Mouse (Mus musculus): ENCODE results near the gene Tm9sf4. TPM values are rescaled to one million over a fixed set of nuclear protein-coding genes. Genes with fewer than 3 reads are reported as not detected.

Tm9sf4 gene
- polyA plus RNA-seq, 1 experiment = 43.4 TPM

DNA sequence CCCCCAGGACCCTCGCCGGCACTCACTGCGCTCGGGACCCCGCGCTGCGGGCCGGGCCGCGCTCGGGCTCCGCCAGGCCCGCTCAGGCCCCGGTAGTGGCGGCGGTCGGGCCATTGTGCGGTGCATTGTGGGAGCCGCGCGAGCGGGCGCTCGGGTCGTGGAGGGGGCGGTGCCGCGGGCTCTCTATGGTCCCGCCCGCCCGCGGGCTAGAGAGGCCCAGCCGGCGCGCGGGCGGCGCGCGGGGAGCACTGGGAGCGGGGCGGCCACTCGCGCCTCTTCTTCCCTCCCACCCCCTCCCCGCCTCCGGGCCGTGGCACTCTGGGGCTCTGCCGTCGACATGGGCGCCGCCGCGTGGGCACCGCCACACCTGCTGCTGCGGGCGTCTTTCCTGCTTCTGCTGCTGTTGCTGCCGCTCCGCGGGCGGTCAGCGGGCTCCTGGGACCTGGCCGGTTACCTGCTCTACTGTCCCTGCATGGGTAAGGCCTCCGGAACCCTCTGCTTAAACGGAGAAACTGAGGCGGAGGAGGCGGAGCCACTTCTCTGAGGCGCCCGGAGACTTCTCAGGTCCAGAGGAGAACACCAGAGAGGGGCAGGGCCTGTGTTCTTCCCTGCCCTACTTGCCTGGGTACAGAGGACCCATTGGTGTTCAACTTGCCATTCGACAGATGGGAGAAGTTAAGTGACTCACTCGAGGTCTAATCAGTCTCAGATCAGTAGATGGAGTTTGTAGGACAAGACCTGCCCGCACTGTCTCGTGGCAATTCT, 80.3 kb downstream of the Tm9sf4 start, which contains the start of the genes Plagl2 and Pofut1:
TSS of gene Plagl2 (minus strand) at position 177 of the 765 bp plus-strand sequence.
TSS of gene Pofut1 (plus strand) at position 284 of the 765 bp plus-strand sequence.
- Histone ChIP-seq H3K36me3 (ENCODE audit: control insufficient read depth, insufficient read depth) (peaks cover 20% of the 10 kb centered on the region), H3K27me3 (ENCODE audit: control insufficient read depth, insufficient read depth, insufficient read length) (no peaks in the 10 kb centered on the region), H3K4me3 (ENCODE audit: insufficient read depth, poor library complexity, severe bottlenecking) (peak within 1 kb of the TSS; percentile 83), H3K79me3 (ENCODE audit: low read depth) (peaks cover 37% of the 10 kb centered on the region), H3ac (ENCODE audit: control insufficient read depth, insufficient read length, low read depth) (peak within 1 kb of the TSS; percentile 72), H3K79me2 (ENCODE audit: control insufficient read depth, insufficient read depth) (peaks cover 71% of the 10 kb centered on the region)
- TF ChIP-seq USF1 (IDR thresholded peaks at IDR 0.05; ENCODE audit: low read depth) (no peak), CTCF (IDR thresholded peaks at IDR 0.05; ENCODE audit: control insufficient read depth, insufficient read depth, insufficient read length) (peak; percentile 36)

DNA sequence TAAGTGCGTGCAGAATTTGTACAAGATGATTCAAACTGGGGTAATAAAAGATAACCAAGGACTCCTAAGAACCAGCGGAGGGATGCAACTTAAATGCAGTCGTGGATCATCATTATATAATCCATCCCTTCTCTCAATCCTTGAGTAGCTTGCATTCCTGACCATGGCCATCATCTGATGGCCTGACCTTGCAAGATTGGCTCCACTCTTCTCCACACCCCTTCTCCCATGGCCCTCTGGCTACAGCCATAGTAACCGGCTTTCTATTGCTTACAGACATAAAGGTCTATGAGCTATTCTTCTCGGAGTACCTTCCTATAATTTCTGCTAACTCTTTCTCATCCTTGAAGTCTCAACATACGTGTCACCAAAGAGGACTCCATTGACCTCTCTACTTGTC, 81.1 kb downstream of the Tm9sf4 start:
- Histone ChIP-seq H3K36me3 (ENCODE audit: control insufficient read depth, insufficient read depth) (peaks cover 20% of the 10 kb centered on the region), H3ac (ENCODE audit: control insufficient read depth, insufficient read length, low read depth) (peak overlapping the region; percentile 3), H3K79me2 (ENCODE audit: control insufficient read depth, insufficient read depth) (peaks cover 64% of the 10 kb centered on the region), H3K27me3 (ENCODE audit: control insufficient read depth, insufficient read depth, insufficient read length) (no peaks in the 10 kb centered on the region), H3K79me3 (ENCODE audit: low read depth) (peaks cover 33% of the 10 kb centered on the region), H3K4me3 (ENCODE audit: insufficient read depth, poor library complexity, severe bottlenecking) (peak overlapping the region; percentile 83)
- TF ChIP-seq CEBPB (IDR thresholded peaks at IDR 0.05; ENCODE audit: low read depth) (no peak), MYOG (IDR thresholded peaks at IDR 0.05; ENCODE audit: control insufficient read depth, extremely low read depth, insufficient read length) (no peak), CTCF (IDR thresholded peaks at IDR 0.05; ENCODE audit: control insufficient read depth, insufficient read depth, insufficient read length) (no peak), MAX (IDR thresholded peaks at IDR 0.05) (no peak), MYOD1 (IDR thresholded peaks at IDR 0.05; ENCODE audit: control insufficient read depth, insufficient read length, low read depth) (no peak), FOSL1 (IDR thresholded peaks at IDR 0.05; ENCODE audit: insufficient read depth, low read length, poor library complexity, severe bottlenecking) (no peak), USF1 (IDR thresholded peaks at IDR 0.05; ENCODE audit: low read depth) (no peak)

DNA sequence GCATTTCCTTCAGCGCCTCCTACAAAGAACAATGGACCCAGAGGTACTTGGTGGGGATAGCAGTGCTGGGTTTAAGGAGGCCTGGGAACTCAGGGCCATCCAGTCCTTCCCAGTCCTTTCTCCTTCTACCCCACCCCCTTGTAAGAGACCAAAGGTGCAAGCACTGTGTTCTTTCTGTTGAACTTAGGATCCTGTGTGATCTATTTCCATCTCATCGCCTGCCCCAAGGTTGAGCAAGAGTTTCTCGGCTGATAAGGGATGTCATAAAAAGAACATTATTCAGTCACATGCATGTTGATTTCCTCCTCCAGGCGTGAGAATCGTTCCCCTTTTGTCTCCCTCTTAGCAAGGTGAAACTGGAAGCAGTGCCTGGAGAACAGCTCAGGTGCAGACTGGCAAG, 88.6 kb downstream of the Tm9sf4 start:
- TF ChIP-seq FOSL1 (IDR thresholded peaks at IDR 0.05; ENCODE audit: insufficient read depth, low read length, poor library complexity, severe bottlenecking) (no peak), USF1 (IDR thresholded peaks at IDR 0.05; ENCODE audit: low read depth) (no peak), CTCF (IDR thresholded peaks at IDR 0.05; ENCODE audit: control insufficient read depth, insufficient read depth, insufficient read length) (no peak), CEBPB (IDR thresholded peaks at IDR 0.05; ENCODE audit: low read depth) (no peak), MYOD1 (IDR thresholded peaks at IDR 0.05; ENCODE audit: control insufficient read depth, insufficient read length, low read depth) (no peak), MAX (IDR thresholded peaks at IDR 0.05) (no peak), MYOG (IDR thresholded peaks at IDR 0.05; ENCODE audit: control insufficient read depth, extremely low read depth, insufficient read length) (no peak)
- Histone ChIP-seq H3K27me3 (ENCODE audit: control insufficient read depth, insufficient read depth, insufficient read length) (no peaks in the 10 kb centered on the region), H3K79me2 (ENCODE audit: control insufficient read depth, insufficient read depth) (no peaks in the 10 kb centered on the region), H3ac (ENCODE audit: control insufficient read depth, insufficient read length, low read depth) (no peak overlapping the region), H3K36me3 (ENCODE audit: control insufficient read depth, insufficient read depth) (peaks cover 47% of the 10 kb centered on the region), H3K79me3 (ENCODE audit: low read depth) (no peaks in the 10 kb centered on the region), H3K4me3 (ENCODE audit: insufficient read depth, poor library complexity, severe bottlenecking) (no peak overlapping the region)

DNA sequence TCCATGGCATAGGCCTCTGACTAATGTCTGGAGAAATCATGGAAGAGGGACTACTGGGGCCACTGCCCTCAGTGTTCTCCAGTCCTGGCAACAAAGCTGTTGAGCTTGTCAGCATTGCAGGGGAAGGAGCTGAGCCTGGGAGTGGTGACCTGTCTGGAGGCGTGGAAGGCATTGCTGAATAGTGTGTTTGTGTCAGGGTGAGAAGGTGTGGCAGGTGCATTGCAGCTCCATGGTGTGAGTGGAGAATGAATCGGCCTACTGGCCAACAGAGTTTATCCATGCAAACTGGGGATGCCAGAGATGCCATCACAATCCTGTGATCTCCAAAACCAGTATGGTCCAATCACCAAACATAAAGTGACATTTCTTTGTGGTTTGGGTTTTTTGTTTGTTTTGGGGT, 95.5 kb downstream of the Tm9sf4 start:
- Histone ChIP-seq H3K79me3 (ENCODE audit: low read depth) (no peaks in the 10 kb centered on the region), H3ac (ENCODE audit: control insufficient read depth, insufficient read length, low read depth) (no peak overlapping the region), H3K36me3 (ENCODE audit: control insufficient read depth, insufficient read depth) (peaks cover 23% of the 10 kb centered on the region), H3K79me2 (ENCODE audit: control insufficient read depth, insufficient read depth) (no peaks in the 10 kb centered on the region), H3K27me3 (ENCODE audit: control insufficient read depth, insufficient read depth, insufficient read length) (no peaks in the 10 kb centered on the region), H3K4me3 (ENCODE audit: insufficient read depth, poor library complexity, severe bottlenecking) (no peak overlapping the region)
- no peak for TF ChIP-seq MYOG (IDR thresholded peaks at IDR 0.05; ENCODE audit: control insufficient read depth, extremely low read depth, insufficient read length)
- no peak for TF ChIP-seq MYOD1 (IDR thresholded peaks at IDR 0.05; ENCODE audit: control insufficient read depth, insufficient read length, low read depth)
- no peak for TF ChIP-seq MAX (IDR thresholded peaks at IDR 0.05)
- TF ChIP-seq USF1 (IDR thresholded peaks at IDR 0.05; ENCODE audit: low read depth) = no peak
- TF ChIP-seq CTCF (IDR thresholded peaks at IDR 0.05; ENCODE audit: control insufficient read depth, insufficient read depth, insufficient read length) = no peak
- no peak for TF ChIP-seq CEBPB (IDR thresholded peaks at IDR 0.05; ENCODE audit: low read depth)
- no peak for TF ChIP-seq FOSL1 (IDR thresholded peaks at IDR 0.05; ENCODE audit: insufficient read depth, low read length, poor library complexity, severe bottlenecking)

DNA sequence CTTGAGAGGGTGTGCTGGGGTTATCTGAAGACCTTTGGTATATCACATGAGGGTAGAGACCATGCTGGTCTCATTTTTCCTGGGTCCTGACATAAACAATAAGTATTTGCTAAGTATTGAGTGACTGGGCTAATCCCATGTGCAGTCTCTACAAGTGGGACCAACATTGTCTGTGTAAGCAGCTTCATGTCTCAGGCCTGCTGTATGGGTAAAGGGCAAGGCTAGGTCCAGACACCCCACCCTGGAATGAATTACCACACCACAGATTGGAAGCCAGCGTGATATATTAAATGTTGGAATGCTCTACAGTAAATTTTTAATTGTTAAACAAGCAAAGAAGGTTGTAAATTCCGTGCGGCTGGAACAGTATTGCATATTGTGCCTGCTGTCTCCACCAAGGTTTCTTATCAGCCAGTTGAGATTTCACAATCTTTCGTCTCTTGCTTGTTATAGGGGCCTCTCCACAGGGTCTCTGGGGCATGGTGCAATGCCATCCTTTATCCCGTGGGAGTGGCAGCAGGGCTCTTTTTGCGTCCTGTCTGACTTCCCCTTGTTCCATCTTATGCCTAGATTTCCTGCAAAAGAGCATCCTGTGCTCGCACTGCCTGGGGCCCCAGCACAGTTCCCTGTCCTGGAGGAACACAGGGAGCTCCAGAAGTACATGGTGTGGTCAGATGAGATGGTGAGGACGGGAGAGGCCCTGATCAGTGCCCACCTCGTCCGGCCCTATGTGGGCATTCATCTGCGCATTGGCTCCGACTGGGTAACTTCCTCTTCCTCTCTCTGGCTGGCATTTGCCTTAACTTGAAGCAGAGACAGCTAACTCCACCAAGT, 98.1 kb downstream of the Tm9sf4 start:
- H3K27me3 ChIP-seq (ENCODE audit: control insufficient read depth, insufficient read depth, insufficient read length) = no peaks in the 10 kb centered on the region
- H3ac ChIP-seq (ENCODE audit: control insufficient read depth, insufficient read length, low read depth) = no peak overlapping the region
- TF ChIP-seq FOSL1 (IDR thresholded peaks at IDR 0.05; ENCODE audit: insufficient read depth, low read length, poor library complexity, severe bottlenecking) = no peak
- TF ChIP-seq CTCF (IDR thresholded peaks at IDR 0.05; ENCODE audit: control insufficient read depth, insufficient read depth, insufficient read length) = no peak
- no peak for TF ChIP-seq CEBPB (IDR thresholded peaks at IDR 0.05; ENCODE audit: low read depth)
- no peaks in the 10 kb centered on the region for H3K79me2 ChIP-seq (ENCODE audit: control insufficient read depth, insufficient read depth)
- no peaks in the 10 kb centered on the region for H3K79me3 ChIP-seq (ENCODE audit: low read depth)
- no peak overlapping the region for H3K4me3 ChIP-seq (ENCODE audit: insufficient read depth, poor library complexity, severe bottlenecking)
- H3K36me3 ChIP-seq (ENCODE audit: control insufficient read depth, insufficient read depth) = peaks cover 13% of the 10 kb centered on the region

Other genes starting within 250 kb of the Tm9sf4 start
- 3.9 TPM for gene Mylk2, start 250.0 kb upstream of the Tm9sf4 start, polyA plus RNA-seq (2012; fragmentation: generic; extraction: Trizol)
- gene Foxs1, start 228.1 kb upstream of the Tm9sf4 start, polyA plus RNA-seq (2012; fragmentation: generic; extraction: Trizol) = 55.0 TPM
- 0.06 TPM for gene Dusp15, start 209.6 kb upstream of the Tm9sf4 start, polyA plus RNA-seq (2012; fragmentation: generic; extraction: Trizol)
- 0.16 TPM for gene Ttll9, start 198.8 kb upstream of the Tm9sf4 start, polyA plus RNA-seq (2012; fragmentation: generic; extraction: Trizol)
- 61.2 TPM for gene Pdrg1, start 145.9 kb upstream of the Tm9sf4 start, polyA plus RNA-seq (2012; fragmentation: generic; extraction: Trizol)
- gene Xkr7, start 129.5 kb upstream of the Tm9sf4 start, polyA plus RNA-seq (2012; fragmentation: generic; extraction: Trizol) = not detected
- not detected for gene Ccm2l, start 95.3 kb upstream of the Tm9sf4 start, polyA plus RNA-seq (2012; fragmentation: generic; extraction: Trizol)
- gene Hck, start 52.8 kb upstream of the Tm9sf4 start, polyA plus RNA-seq (2012; fragmentation: generic; extraction: Trizol) = 0.32 TPM
- 0.08 TPM for gene Tspyl3, start 64.1 kb downstream of the Tm9sf4 start, polyA plus RNA-seq (2012; fragmentation: generic; extraction: Trizol)
- 4.5 TPM for gene Plagl2, start 80.1 kb downstream of the Tm9sf4 start, polyA plus RNA-seq (2012; fragmentation: generic; extraction: Trizol)
- gene Pofut1, start 80.2 kb downstream of the Tm9sf4 start, polyA plus RNA-seq (2012; fragmentation: generic; extraction: Trizol) = 14.3 TPM
- gene Kif3b, start 130.1 kb downstream of the Tm9sf4 start, polyA plus RNA-seq (2012; fragmentation: generic; extraction: Trizol) = 8.6 TPM
- gene Asxl1, start 184.5 kb downstream of the Tm9sf4 start, polyA plus RNA-seq (2012; fragmentation: generic; extraction: Trizol) = 15.2 TPM